Mouse (Mus musculus) lung, embryonic 15.5 days (tissue): ENCODE data around the gene Prss56. TPM values are rescaled to one million over a fixed set of nuclear protein-coding genes. Genes with fewer than 3 reads are reported as not detected.
A peak's percentile ranks its signal among the peaks of the same experiment; 100 is the strongest.

ENCODE experiments used
- ATAC-seq: fragments of 200-750 bp; cut with Nextera tagmentation; 2 replicates; pipeline ENCODE4 v1.8.0; 2017; ENCODE audit warnings: moderate number of reproducible peaks, borderline replicate concordance; ENCODE audit not compliant: low FRiP score, low TSS enrichment; ENCODE audit errors: extremely low read depth
- H3K27ac ChIP-seq: fragments of 300-500 bp; sonication (generic); 2 replicates; pipeline ENCODE4 v1.5.1; 2015; ENCODE audit warnings: moderate library complexity, mild to moderate bottlenecking, inconsistent platforms
- H3K27me3 ChIP-seq: fragments of 300-500 bp; sonication (generic); 2 replicates; pipeline ENCODE4 v1.6.1; 2015; ENCODE audit warnings: inconsistent platforms
- H3K36me3 ChIP-seq: fragments of 300-500 bp; sonication (generic); 2 replicates; pipeline ENCODE4 v1.6.1; 2015; ENCODE audit warnings: inconsistent platforms
- H3K4me1 ChIP-seq: fragments of 300-500 bp; sonication (generic); 2 replicates; pipeline ENCODE4 v1.6.1; 2015; ENCODE audit warnings: inconsistent platforms
- H3K4me2 ChIP-seq: fragments of 300-500 bp; sonication (generic); 2 replicates; pipeline ENCODE4 v1.6.1; 2015; ENCODE audit warnings: inconsistent platforms, mild to moderate bottlenecking, moderate library complexity
- H3K4me3 ChIP-seq: fragments of 300-500 bp; sonication (generic); 2 replicates; pipeline ENCODE4 v1.5.1; 2015; ENCODE audit warnings: mild to moderate bottlenecking, inconsistent platforms
- H3K9ac ChIP-seq: fragments of 300-500 bp; sonication (generic); 2 replicates; pipeline ENCODE4 v1.6.1; 2015; ENCODE audit warnings: inconsistent platforms
- H3K9me3 ChIP-seq: fragments of 300-500 bp; sonication (generic); 2 replicates; pipeline ENCODE4 v1.6.1; 2016; ENCODE audit warnings: inconsistent platforms
- WGBS: fragments of 180-500 bp; shearing (Covaris S2); methylation state at CpG from one replicate; pipeline ENCODE4 v1.1.7; 2015; 5-methylcytosine and 5-hydroxymethylcytosine counted together
- polyA plus RNA-seq: library from polyadenylated mRNA; unstranded; fragments of >200 nt; fragmentation: Nextera tagmentation; extraction: Ambion mirVana; gene quantifications from 2 replicates; pipeline ENCODE4 v1.2.1, GENCODE M21; 2015

The Prss56 gene
- 0.21 TPM in 1 of 2 replicates, not detected in the other for polyA plus RNA-seq

DNA sequence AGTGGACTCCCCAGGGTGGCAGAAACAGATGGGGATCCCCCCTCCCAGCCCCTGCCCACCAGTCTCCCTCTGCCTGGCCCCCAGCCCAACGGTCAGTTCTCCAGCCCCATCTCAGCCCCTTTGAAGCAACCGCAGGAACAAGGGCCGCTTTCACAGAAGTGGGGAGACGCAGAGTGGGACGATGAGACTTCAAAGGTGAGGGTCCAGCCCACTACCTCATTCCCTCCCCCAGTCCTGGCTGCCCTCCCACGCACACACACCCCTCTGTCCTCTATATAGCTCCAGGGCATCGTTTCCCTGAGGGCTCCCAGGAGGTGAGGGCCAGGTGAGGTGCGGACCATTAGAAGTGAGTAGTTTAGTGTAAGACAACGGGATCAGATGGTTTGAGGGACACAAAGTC is at the start of gene Prss56:
Gene Prss56, plus strand, starts transcription at position 301 of the 400 bp plus-strand sequence.
- no peaks in the 10 kb centered on the region for H3K36me3 ChIP-seq
- H3K4me2 ChIP-seq, result no peak within 1 kb of the TSS
- H3K27ac ChIP-seq, result no peak within 1 kb of the TSS
- no peaks in the 10 kb centered on the region for H3K9me3 ChIP-seq
- no peak for ATAC-seq
- WGBS, result 41% methylated on average over 9 of the region's 9 CpGs
- H3K9ac ChIP-seq, result no peak within 1 kb of the TSS
- peaks cover 63% of the 10 kb centered on the region for H3K27me3 ChIP-seq
- H3K4me3 ChIP-seq, result no peak within 1 kb of the TSS
- peaks cover 14% of the 10 kb centered on the region for H3K4me1 ChIP-seq

DNA sequence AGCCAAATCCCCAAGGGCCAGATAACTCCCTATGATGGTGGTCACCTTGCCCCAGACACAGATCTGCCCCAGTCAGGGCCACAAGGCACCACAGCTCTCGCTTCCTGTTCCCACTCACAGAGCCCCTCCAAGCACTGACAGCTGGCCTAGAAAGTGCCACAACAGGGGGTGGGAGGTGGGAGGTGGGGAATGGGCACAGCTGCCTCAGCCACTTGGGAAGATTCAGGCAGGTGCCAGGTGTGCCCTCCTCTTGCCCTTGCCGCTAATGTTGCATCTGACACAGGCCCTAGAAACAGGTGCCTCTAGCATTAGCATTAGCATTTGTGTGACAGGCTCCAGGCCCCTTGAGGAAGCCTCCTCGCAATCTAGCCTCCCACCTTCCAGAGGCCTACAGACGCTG is 41.6 kb upstream of the Prss56 start:
- WGBS, result 90% methylated on average over 4 of the region's 4 CpGs
- Histone ChIP-seq H3K4me2 (no peak overlapping the region), H3K9ac (no peak overlapping the region), H3K4me3 (no peak overlapping the region), H3K4me1 (no peaks in the 10 kb centered on the region), H3K9me3 (no peaks in the 10 kb centered on the region), H3K27me3 (no peaks in the 10 kb centered on the region), H3K27ac (no peak overlapping the region), H3K36me3 (no peaks in the 10 kb centered on the region)
- ATAC-seq, result no peak

DNA sequence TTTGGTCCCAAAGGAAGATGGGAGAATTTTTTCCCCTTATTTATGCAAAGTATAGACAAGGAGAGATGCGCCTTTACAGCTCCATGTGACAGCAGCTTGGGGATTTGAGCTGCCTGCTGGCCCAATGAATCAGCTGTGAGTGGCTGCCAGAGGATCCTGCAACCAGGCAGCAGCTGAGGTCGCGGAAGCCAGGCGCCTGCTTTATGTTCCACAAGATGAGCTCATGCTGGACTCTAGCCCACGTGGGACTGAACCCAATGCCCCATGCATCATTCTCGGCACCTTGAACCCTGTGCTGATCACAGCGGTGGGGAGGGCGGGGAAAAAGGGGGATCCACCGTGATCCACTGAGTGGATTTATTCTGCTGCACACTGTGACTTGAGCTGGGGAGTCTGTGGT is 40.7 kb upstream of the Prss56 start:
- no peaks in the 10 kb centered on the region for H3K9me3 ChIP-seq
- no peaks in the 10 kb centered on the region for H3K4me1 ChIP-seq
- H3K9ac ChIP-seq, result no peak overlapping the region
- H3K27ac ChIP-seq, result no peak overlapping the region
- no peaks in the 10 kb centered on the region for H3K36me3 ChIP-seq
- no peaks in the 10 kb centered on the region for H3K27me3 ChIP-seq
- no peak overlapping the region for H3K4me3 ChIP-seq
- WGBS, result 60% methylated on average over 9 of the region's 9 CpGs
- H3K4me2 ChIP-seq, result no peak overlapping the region
- no peak for ATAC-seq

DNA sequence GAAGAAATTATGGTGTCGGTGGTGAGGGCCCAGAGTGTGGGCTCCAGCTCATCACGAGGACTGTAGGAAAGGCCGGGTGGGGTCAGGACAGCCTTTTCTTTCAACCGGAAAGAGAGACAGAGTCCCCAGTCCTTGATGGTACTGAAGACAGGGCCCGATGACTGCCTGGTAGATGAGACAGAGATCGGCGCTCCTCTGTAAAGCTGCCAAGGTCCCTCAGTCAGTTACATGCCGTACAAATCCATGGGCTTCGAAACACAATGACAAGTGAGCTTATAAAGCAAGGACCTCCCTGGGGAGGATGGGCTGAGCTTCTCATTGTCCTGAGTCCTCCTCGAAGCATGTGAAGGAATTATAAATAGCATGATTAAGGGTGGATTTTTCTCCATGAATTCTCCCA is 40.0 kb upstream of the Prss56 start:
- Histone ChIP-seq H3K4me3 (no peak overlapping the region), H3K36me3 (no peaks in the 10 kb centered on the region), H3K9me3 (no peaks in the 10 kb centered on the region), H3K9ac (no peak overlapping the region), H3K27ac (no peak overlapping the region), H3K4me2 (no peak overlapping the region), H3K27me3 (no peaks in the 10 kb centered on the region), H3K4me1 (no peaks in the 10 kb centered on the region)
- no peak for ATAC-seq
- WGBS, result 76% methylated on average over 10 of the region's 10 CpGs

DNA sequence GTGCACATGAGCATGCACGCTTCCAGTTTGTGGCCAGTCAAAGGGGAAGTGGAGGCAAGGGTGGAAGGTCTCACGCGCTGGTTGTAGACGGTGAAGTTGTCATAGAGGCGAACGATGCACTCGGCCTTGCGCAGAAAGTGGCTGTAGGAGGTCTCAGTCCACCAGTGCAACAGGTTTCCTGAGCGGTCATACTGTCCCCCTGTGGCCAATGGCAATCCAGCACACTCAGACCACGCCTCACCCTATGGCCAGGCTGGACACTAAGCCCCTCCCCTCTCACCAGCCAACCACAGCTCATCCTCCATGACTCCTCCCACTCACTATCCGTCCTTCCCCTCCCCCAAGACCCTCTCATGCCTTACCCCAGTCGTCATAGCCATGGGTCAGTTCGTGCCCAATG is 33.7 kb upstream of the Prss56 start:
- Histone ChIP-seq H3K4me1 (peaks cover 7% of the 10 kb centered on the region; the same call in 1 of the 2 replicates), H3K27me3 (peaks cover 49% of the 10 kb centered on the region), H3K36me3 (no peaks in the 10 kb centered on the region), H3K4me3 (no peak overlapping the region), H3K4me2 (no peak overlapping the region), H3K27ac (no peak overlapping the region), H3K9ac (no peak overlapping the region), H3K9me3 (no peaks in the 10 kb centered on the region)
- ATAC-seq, result no peak
- 29% methylated on average over 13 of the region's 13 CpGs for WGBS

DNA sequence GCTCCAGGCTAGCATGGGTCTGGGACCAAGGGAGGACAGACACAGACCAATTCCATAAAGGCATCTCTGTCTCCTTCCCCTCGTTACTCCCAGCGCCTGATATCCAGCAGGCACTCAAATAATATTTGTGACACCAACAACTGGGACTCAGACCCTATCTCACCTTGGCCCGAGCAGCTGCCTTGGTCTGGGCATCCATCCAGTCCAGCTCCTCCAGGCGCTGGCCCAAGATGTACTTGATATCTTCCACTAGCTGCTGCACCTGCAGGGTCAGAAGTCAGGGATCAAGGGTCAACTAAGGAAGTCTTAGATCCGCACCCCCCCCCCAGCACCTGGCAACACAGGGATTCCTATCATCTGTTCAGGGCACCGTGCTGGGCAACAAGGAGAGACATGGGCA is 31.8 kb upstream of the Prss56 start:
- Histone ChIP-seq H3K9me3 (no peaks in the 10 kb centered on the region), H3K9ac (no peak overlapping the region), H3K27me3 (peaks cover 67% of the 10 kb centered on the region), H3K36me3 (no peaks in the 10 kb centered on the region), H3K27ac (no peak overlapping the region), H3K4me1 (peaks cover 21% of the 10 kb centered on the region), H3K4me2 (no peak overlapping the region), H3K4me3 (no peak overlapping the region)
- WGBS, result 60% methylated on average over 6 of the region's 6 CpGs
- no peak for ATAC-seq

DNA sequence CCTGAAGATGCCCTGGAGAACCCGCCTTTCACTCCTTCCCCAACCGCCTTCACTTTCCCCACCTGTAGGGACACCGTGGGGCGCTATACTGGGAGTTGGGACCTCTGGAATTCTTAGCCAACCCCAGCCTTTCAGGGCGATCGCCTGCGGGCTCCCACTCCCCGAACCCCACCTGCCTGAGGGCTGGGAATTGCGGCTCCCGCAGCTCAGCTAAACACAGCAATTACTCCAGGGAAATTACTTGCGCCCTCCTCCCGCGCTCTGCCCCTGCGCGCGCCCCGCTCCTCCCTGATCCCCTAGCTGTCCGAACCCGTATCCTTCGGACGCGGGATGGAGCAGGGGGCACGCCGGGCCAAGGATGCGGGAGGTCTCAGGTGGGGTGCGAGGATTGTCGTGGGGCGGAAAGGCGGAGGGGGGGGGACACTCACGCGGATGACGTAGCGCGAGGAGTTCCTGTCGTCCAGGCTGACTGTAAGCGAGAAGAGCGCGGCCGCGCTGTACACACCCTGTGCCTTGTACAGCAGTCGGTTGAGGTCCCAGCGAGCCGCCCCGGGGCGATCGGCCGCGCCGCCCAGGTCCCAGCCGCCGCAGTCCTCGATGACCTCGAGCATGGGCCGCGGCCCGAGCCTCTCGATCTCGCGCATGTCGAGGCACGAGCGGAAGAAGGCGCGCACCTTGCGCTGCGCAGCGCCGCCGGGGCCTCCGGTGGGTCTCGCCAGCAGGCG is 29.2 kb upstream of the Prss56 start:
- WGBS, result under 1% methylated on average over 72 of the region's 72 CpGs
- peaks cover 21% of the 10 kb centered on the region for H3K4me1 ChIP-seq
- H3K27me3 ChIP-seq, result peaks cover 94% of the 10 kb centered on the region
- H3K36me3 ChIP-seq, result no peaks in the 10 kb centered on the region
- H3K9me3 ChIP-seq, result no peaks in the 10 kb centered on the region
- H3K27ac ChIP-seq, result no peak overlapping the region
- peak overlapping the region; percentile 34 for H3K4me3 ChIP-seq
- peak overlapping the region; percentile 56 for H3K4me2 ChIP-seq
- H3K9ac ChIP-seq, result no peak overlapping the region
- ATAC-seq, result no peak

DNA sequence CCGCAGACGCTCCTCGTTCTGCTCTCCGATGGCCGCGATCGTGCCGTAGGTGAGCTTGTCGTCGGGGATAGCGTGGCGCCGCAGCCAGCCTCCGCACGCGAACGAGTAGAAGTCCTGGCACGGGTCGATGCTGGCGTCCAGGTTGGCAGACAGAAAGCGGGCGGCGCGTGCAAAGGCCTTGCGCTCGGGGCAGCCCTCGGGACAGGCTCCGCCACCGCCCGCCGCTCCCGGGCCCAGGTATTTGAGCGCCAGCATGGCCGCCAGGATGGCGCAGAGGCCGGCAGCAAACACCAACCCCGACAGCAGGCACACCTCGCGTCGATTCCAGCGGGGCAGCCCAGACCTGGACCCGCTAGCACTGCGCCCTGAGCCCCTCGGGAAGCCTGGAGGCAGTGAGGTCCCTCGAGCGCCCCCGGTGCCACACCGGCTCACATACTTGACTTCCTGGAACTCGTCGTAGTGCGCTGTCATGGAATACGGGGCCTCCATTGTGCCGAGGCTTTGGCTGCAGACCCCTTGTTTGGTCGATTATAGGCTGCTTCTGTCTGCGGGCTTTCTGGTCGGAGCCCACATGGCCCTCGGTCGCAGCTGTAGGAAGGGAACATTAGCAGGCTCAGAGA is 28.5 kb upstream of the Prss56 start:
- H3K4me2 ChIP-seq, result peak overlapping the region; percentile 56
- H3K4me3 ChIP-seq, result peak overlapping the region; percentile 34
- H3K27ac ChIP-seq, result no peak overlapping the region
- WGBS, result 1% methylated on average over 58 of the region's 58 CpGs
- peaks cover 21% of the 10 kb centered on the region for H3K4me1 ChIP-seq
- H3K27me3 ChIP-seq, result peaks cover 97% of the 10 kb centered on the region
- no peak overlapping the region for H3K9ac ChIP-seq
- no peaks in the 10 kb centered on the region for H3K9me3 ChIP-seq
- no peaks in the 10 kb centered on the region for H3K36me3 ChIP-seq
- no peak for ATAC-seq

DNA sequence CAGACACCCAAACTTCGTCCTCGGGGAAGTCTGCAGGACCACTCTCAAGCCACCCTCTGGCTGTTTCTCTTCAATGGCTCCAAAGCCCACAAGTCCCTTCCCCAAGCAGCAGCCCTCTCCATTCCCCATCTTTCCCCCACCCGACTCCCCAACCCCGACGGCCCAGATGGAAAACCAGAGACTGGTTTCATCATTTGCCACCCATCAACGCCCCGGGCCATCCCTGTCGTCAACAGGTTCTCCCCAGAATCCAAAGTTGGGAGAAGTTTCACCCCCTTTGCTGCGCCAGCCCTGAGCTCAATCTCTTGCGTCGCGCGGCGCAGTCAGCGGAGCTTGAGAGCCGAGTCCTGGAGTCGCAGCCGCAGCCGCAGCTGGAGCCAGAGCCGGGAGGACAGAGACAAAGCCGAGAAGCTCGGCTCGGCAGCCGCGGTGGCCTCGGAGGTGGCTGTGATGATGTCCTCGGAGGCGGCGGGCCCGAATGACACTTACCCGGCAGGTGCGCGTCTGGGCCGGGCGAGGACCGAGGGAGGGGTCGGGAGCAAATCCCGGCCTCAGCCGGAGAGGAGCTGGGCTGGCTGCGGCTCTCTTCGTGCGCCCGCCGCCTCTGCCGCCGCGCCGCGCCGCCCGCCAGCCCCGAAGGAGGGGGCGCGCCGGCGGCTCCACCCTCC is 27.4 kb upstream of the Prss56 start:
- H3K4me1 ChIP-seq, result peaks cover 21% of the 10 kb centered on the region
- whole genome bisulfite sequencing, result 1% methylated on average over 33 of the region's 56 CpGs
- ATAC-seq, result no peak
- H3K36me3 ChIP-seq, result no peaks in the 10 kb centered on the region
- H3K9me3 ChIP-seq, result no peaks in the 10 kb centered on the region
- peaks cover 95% of the 10 kb centered on the region for H3K27me3 ChIP-seq
- peak overlapping the region; percentile 55 for H3K4me2 ChIP-seq
- H3K4me3 ChIP-seq, result peak overlapping the region; percentile 35
- no peak overlapping the region for H3K27ac ChIP-seq
- H3K9ac ChIP-seq, result no peak overlapping the region

DNA sequence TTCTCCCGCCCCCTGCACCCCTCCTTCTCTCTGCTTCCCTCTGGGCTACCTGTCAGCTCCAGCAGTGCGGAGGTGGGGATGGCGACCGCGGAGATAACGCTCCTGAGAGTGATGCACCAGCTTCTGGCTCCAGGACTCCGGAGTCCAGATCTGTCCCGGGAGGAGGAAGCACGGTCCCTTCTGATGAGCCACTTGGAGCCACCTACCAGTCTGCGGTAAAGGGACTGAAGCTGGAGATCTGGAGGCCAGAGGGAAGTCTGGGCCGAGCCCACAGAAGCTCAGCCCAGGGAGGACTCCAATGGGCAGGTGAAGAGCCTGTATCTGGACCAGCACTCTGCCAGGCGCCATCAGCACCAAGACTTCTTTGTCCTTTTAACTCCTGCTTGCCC is 26.9 kb upstream of the Prss56 start, which contains the start of gene Ecel1:
Gene Ecel1, minus strand, starts transcription at position 323 of the 389 bp plus-strand sequence.
- no peaks in the 10 kb centered on the region for H3K9me3 ChIP-seq
- H3K27me3 ChIP-seq, result peaks cover 90% of the 10 kb centered on the region
- ATAC-seq, result no peak
- no peak within 1 kb of the TSS for H3K9ac ChIP-seq
- H3K4me2 ChIP-seq, result peak within 1 kb of the TSS; percentile 55
- no peak within 1 kb of the TSS for H3K27ac ChIP-seq
- no peaks in the 10 kb centered on the region for H3K36me3 ChIP-seq
- H3K4me3 ChIP-seq, result peak within 1 kb of the TSS; percentile 35
- H3K4me1 ChIP-seq, result peaks cover 21% of the 10 kb centered on the region
- 2% methylated on average over 10 of the region's 12 CpGs for WGBS

DNA sequence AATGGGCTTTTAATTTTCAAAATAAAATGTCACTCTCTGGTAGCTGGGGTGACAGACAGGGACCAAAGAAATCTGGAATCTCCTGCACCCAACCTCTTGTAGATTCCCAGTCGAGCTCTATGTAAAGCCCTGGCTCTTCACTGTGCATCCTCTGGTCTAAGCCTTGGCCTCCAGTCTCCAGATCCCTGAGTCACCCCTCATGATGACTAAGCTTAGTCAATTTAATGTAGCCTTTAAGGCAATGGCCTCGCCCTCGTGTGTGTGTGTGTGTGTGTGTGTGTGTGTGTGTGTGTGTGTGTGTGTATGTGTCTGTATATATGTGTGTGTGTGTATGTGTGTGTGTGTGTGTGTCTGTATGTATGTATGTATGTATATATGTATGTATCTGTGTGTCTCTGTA is 23.7 kb upstream of the Prss56 start:
- Histone ChIP-seq H3K9ac (no peak overlapping the region), H3K9me3 (no peaks in the 10 kb centered on the region), H3K36me3 (no peaks in the 10 kb centered on the region), H3K27ac (no peak overlapping the region), H3K4me3 (no peak overlapping the region), H3K27me3 (peaks cover 65% of the 10 kb centered on the region), H3K4me2 (no peak overlapping the region), H3K4me1 (peaks cover 14% of the 10 kb centered on the region)
- 62% methylated on average over 3 of the region's 3 CpGs for WGBS
- ATAC-seq, result no peak
